Mouse (Mus musculus) heart, embryonic 14.5 days (tissue): ENCODE data around the gene Siva1. TPM values are rescaled to one million over a fixed set of nuclear protein-coding genes. Genes with fewer than 3 reads are reported as not detected.

Experiments used
- ATAC-seq: fragments of 200-750 bp; cut with Nextera tagmentation; 2 replicates; pipeline ENCODE4 v1.8.0; 2017; ENCODE audit warnings: low read depth, moderate TSS enrichment; ENCODE audit not compliant: insufficient number of reproducible peaks, insufficient read depth, low FRiP score
- H3K27ac ChIP-seq, 2 experiments: fragments of 200-500 bp in 1 of 2; fragments of 300-500 bp in 1 of 2; sonication (generic) in 1 of 2; replicated peaks in 1 of 2; 2 replicates each; pipeline ENCODE4 v1.5.1; 2012 to 2014; ENCODE audit warnings: low read depth in 2 of 2, low read length in 2 of 2, control low read depth in 1 of 2, mild to moderate bottlenecking in 1 of 2, mixed read lengths in 1 of 2; ENCODE audit not compliant: control insufficient read depth in 1 of 2, insufficient read depth in 1 of 2
- H3K27me3 ChIP-seq: fragments of 300-500 bp; sonication (generic); 2 replicates; pipeline ENCODE4 v1.6.1; 2014; ENCODE audit warnings: mild to moderate bottlenecking, low read length, control low read depth; ENCODE audit not compliant: control insufficient read depth, insufficient read depth
- H3K36me3 ChIP-seq: fragments of 300-500 bp; sonication (generic); 2 replicates; pipeline ENCODE4 v1.6.1; 2014; ENCODE audit warnings: mild to moderate bottlenecking, control low read depth, low read length, mixed read lengths; ENCODE audit not compliant: control insufficient read depth, insufficient read depth
- H3K4me1 ChIP-seq, 2 experiments: fragments of 200-500 bp in 1 of 2; fragments of 300-500 bp in 1 of 2; sonication (generic) in 1 of 2; 2 replicates each; pipeline ENCODE4 v1.6.1; 2012 to 2014; ENCODE audit warnings: low read length in 2 of 2, control low read depth in 1 of 2, mixed read lengths in 1 of 2; ENCODE audit not compliant: control insufficient read depth in 2 of 2, insufficient read depth in 2 of 2
- H3K4me2 ChIP-seq: fragments of 300-500 bp; sonication (generic); 2 replicates; pipeline ENCODE4 v1.6.1; 2014; ENCODE audit warnings: mild to moderate bottlenecking, low read length
- H3K4me3 ChIP-seq, 2 experiments: fragments of 200-500 bp in 1 of 2; fragments of 300-500 bp in 1 of 2; sonication (generic) in 1 of 2; 2 replicates each; pipeline ENCODE4 v1.5.1; 2012 to 2014; ENCODE audit warnings: low read length in 2 of 2, mild to moderate bottlenecking in 2 of 2, control low read depth in 1 of 2, low read depth in 1 of 2, moderate library complexity in 1 of 2; ENCODE audit not compliant: control insufficient read depth in 1 of 2, insufficient read depth in 1 of 2
- H3K9ac ChIP-seq: fragments of 300-500 bp; sonication (generic); 2 replicates; pipeline ENCODE4 v1.6.1; 2014; ENCODE audit warnings: mild to moderate bottlenecking, low read length
- H3K9me3 ChIP-seq: fragments of 300-500 bp; sonication (generic); 2 replicates; pipeline ENCODE4 v1.6.1; 2016; ENCODE audit warnings: low read length, control low read depth; ENCODE audit not compliant: control insufficient read depth
- WGBS: fragments of 180-500 bp; shearing (Covaris S2); extraction: QIAGEN DNeasy Blood & Tissue Kit; methylation state at CpG from one replicate; pipeline ENCODE4 v1.1.7; 2014; 5-methylcytosine and 5-hydroxymethylcytosine counted together
- polyA plus RNA-seq: library from polyadenylated mRNA; unstranded; fragments of >200 nt; fragmentation: Nextera tagmentation; extraction: Ambion mirVana; gene quantifications from 2 replicates; pipeline ENCODE4 v1.2.1, GENCODE M21; 2014

The Siva1 gene
- polyA plus RNA-seq, 1 experiment from 2014 or later: 153 TPM

DNA sequence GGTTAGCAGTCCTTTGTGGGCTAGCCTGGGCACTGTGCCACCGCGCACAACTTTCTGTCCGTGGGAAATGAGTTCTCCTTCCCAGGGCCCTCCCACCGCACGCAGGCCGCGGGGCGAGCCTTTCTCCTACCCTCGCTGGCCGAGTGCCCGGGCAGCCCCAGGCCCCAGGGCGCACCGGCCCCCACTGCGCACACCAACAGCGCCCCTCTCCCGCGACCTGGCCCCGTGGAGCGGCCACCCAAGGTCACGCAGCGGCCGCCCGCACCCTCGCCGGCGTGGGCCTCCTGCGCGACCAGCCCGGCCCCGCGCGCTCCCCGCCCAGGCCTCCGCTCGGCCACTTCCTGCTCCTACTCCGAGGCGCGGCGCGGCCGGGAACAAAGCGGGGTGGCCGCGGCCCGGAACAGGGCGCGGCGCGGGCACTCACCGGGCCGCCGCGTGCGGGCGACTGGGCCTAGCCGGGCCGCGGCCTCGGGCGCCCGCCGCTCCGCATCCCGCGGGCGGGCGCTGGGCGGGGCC lies 29.2 kb downstream of the Siva1 start:
- Histone ChIP-seq H3K9ac (peak overlapping the region; percentile 100), H3K9me3 (no peaks in the 10 kb centered on the region), H3K4me1 (peaks cover 45 to 66% of the 10 kb centered on the region in 2 experiments), H3K4me3 (peak overlapping the region; percentile 96 to 97), H3K27ac (peak overlapping the region; percentile 98 to 99), H3K4me2 (peak overlapping the region; percentile 85), H3K27me3 (no peaks in the 10 kb centered on the region), H3K36me3 (peaks cover 32% of the 10 kb centered on the region)
- under 1% methylated on average over 50 of the region's 68 CpGs for WGBS
- no peak for ATAC-seq

DNA sequence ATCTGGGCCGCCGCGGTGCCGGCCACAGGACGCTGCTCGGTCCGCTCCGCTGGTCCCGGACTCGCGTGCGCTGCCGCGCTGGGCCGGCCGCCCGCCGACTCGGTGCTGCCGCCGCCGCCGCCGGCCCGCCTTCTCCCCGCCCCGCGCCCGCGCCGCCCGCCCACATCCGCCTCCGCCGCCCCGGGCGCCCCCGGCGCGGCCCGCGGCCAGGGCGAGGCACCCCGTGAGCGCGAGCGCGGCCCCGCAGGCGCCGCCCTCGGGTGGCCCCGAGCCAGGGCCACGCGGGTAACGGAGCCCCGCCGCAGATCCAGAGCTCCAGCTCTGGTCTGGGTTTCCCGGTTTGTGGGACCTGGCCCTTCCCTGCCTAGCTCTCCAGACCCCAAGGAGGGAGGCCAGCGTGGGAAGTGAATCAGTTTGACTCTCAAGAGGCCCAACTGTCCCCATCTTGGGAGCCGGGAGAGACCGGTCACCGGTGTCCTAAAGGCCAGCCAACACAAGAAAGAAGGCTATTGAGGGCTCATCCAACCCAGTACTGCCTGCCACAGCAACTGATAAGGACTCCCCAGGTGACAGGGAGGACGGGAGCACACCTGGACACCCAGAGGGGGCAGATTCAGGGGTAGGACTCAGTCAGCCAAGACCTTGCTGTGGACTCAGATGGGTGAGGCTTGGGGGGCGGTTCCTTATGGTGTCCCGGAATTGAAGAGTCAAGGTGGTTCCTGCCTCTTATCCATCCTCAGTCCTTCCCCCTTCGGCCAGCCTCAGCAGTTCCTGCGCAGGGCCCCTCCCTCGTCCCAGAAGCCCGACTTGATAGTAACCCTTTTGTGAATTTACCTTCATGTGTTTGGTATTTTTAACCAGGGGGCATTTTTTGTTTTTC lies 29.9 kb downstream of the Siva1 start, which contains the start of gene Akt1:
Akt1 (minus strand) TSS at position 753 of the 880 bp plus-strand sequence.
- WGBS: 1% methylated on average over 60 of the region's 70 CpGs
- Histone ChIP-seq H3K27me3 (no peaks in the 10 kb centered on the region), H3K4me2 (peak within 1 kb of the TSS; percentile 85), H3K9me3 (no peaks in the 10 kb centered on the region), H3K9ac (peak within 1 kb of the TSS; percentile 100), H3K4me3 (peak within 1 kb of the TSS; percentile 96 to 97), H3K4me1 (peaks cover 42 to 61% of the 10 kb centered on the region in 2 experiments), H3K36me3 (peaks cover 25% of the 10 kb centered on the region), H3K27ac (peak within 1 kb of the TSS; percentile 98 to 99)
- peak; percentile 10; the same call in 1 of the 2 replicates for ATAC-seq

DNA sequence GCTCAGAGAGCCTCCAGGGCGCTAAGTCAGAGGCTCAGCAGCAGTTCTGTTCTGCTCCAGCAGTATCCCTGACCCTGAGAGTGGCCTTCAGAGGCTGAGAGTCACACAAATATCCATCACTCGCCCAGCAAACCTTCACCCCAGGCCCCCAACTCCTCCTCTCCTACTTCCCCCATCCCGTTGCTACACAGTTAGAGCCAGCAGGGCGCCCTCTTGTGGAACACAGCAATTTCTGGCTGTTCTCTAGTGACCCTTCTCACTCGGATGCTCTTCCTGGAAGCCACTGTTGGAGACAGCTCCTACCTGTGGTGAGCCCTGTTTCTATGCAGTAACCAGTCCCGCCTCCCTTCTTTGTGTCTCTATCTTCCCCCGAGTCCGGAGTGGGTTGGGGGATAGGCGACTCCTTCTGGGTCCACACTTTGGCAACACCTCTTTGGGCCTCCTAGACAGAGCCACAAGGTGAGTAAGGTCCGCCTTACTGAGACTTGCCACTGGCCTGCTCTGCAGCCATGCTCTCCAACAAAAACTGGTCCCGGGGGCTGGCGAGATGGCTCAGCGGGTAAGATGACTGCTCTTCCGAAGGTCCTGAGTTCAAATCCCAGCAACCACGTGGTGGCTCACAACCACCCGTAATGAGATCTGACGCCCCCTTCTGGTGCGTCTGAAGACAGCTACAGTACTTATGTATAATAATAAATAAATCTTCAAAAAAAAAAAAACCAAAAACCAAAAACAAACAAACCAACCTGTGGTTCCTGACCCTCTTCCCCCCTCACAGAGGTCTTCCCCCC lies 31.0 kb downstream of the Siva1 start:
- H3K9ac ChIP-seq: peak overlapping the region; percentile 100
- 17% methylated on average over 18 of the region's 18 CpGs for WGBS
- H3K27me3 ChIP-seq: peaks cover 10% of the 10 kb centered on the region
- H3K4me1 ChIP-seq: peaks cover 43 to 54% of the 10 kb centered on the region in 2 experiments
- peak overlapping the region; percentile 96 to 97 for H3K4me3 ChIP-seq
- peak overlapping the region; percentile 95 to 99 for H3K27ac ChIP-seq
- H3K9me3 ChIP-seq: no peaks in the 10 kb centered on the region
- ATAC-seq: peak; percentile 2; the same call in 1 of the 2 replicates
- peak overlapping the region; percentile 85 for H3K4me2 ChIP-seq
- peaks cover 21% of the 10 kb centered on the region for H3K36me3 ChIP-seq

DNA sequence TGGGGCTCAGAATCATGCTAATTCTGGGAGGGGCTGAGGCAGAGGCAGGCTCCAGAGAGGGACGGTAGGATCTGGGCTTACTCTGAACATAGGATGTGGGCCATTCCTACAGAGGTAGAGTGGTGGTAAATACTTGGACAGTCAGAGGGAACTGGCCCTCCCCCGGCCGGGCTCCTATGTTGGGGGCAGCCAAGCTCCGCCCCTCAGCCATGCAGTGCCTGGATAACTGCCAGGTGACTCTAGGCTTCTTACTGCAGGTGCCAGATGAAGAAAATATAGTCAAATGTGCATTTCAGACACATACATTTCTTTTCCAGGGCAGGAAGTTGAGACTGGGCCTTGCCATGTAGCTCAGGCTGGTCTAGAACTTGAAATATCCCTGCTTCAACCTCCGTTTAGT lies 32.6 kb downstream of the Siva1 start:
- Histone ChIP-seq H3K27me3 (peaks cover 14% of the 10 kb centered on the region), H3K9me3 (no peaks in the 10 kb centered on the region), H3K4me3 (no peak overlapping the region), H3K36me3 (peaks cover 16% of the 10 kb centered on the region), H3K27ac (no peak overlapping the region), H3K4me2 (no peak overlapping the region), H3K4me1 (peaks cover 27 to 38% of the 10 kb centered on the region in 2 experiments), H3K9ac (no peak overlapping the region; the same call in 1 of the 2 replicates)
- 50% methylated on average over 5 of the region's 5 CpGs for WGBS
- no peak for ATAC-seq

DNA sequence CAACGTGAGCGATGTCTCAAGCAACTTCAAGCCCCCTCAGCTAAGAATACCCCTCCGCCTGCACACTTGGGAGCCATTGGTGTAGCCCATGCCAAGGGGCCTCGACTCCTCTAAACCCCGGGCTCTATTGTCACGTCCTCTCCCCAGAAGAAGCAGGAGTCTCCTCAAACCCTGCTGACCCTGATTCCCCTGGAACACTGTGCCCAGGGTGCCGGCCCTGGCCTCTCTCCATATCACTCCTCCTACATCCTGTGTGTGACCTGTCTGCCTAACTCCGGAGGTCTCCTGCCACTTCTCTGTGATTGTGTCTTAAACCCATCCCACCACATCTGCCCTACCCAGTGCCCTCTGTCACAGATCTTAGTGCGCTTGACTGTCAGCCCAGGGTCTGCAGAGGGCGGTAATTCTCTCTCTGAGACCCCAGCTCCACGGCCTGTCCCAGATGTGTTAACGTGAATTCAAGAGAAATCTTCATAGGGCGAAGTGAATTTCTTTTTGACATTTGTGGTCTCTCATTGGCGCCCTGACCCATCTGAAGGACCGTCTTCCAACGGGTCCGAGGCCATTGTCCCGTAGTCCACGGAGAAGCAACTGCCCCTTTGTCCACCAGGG lies 33.6 kb downstream of the Siva1 start:
- Histone ChIP-seq H3K36me3 (peaks cover 16% of the 10 kb centered on the region), H3K27me3 (peaks cover 14% of the 10 kb centered on the region), H3K4me3 (peak overlapping the region; percentile 78 to 80), H3K4me2 (peak overlapping the region; percentile 97), H3K4me1 (peaks cover 20 to 31% of the 10 kb centered on the region in 2 experiments; a peak in 3 of 4 replicates), H3K9me3 (no peaks in the 10 kb centered on the region), H3K27ac (peak overlapping the region; percentile 23 to 73; a peak in 3 of 4 replicates), H3K9ac (peak overlapping the region; percentile 82)
- no peak for ATAC-seq
- 26% methylated on average over 19 of the region's 19 CpGs for WGBS

DNA sequence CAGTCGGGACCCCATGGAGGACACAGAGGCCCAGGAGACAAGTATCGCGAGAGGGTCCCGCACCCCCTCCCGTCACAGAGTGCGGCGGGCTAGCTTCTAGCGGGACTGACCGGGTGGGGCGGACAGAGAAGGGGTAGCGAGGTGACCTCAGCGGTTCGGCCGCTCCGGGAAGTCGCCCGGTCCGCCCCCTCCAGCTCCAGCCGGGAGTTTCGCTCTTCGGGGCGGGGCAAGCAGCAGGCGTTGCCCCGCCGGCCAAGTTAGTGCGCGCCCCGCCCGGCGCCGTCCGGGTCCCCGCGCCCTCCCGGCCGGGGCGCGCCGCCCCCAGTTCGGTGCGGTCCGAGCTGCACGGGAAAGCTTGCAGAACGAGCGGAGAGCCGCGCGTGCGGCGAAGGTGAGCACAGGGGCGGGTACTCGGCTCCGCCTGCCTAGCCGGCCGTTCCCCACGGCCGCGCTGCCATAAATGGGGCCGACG lies 34.1 kb downstream of the Siva1 start, which contains the start of gene Zbtb42:
Zbtb42 (plus strand) TSS at position 274 of the 472 bp plus-strand sequence.
- H3K4me3 ChIP-seq: peak within 1 kb of the TSS; percentile 78 to 80
- peak within 1 kb of the TSS; percentile 82 for H3K9ac ChIP-seq
- peaks cover 16% of the 10 kb centered on the region for H3K36me3 ChIP-seq
- WGBS: under 1% methylated on average over 52 of the region's 60 CpGs
- H3K27me3 ChIP-seq: peaks cover 14% of the 10 kb centered on the region
- H3K4me2 ChIP-seq: peak within 1 kb of the TSS; percentile 97
- ATAC-seq: peak; percentile 26
- no peaks in the 10 kb centered on the region for H3K9me3 ChIP-seq
- peaks cover 20 to 31% of the 10 kb centered on the region in 2 experiments; a peak in 3 of 4 replicates for H3K4me1 ChIP-seq
- peak within 1 kb of the TSS; percentile 54 to 73; a peak in 3 of 4 replicates for H3K27ac ChIP-seq
